Mouse (Mus musculus): ENCODE measurements around the gene Ryr2. TPM values are rescaled to one million over a fixed set of nuclear protein-coding genes. Genes with fewer than 3 reads are reported as not detected.

The Ryr2 gene
- polyA plus RNA-seq, 1 experiment from 2014 or later, result 0.15 TPM

DNA sequence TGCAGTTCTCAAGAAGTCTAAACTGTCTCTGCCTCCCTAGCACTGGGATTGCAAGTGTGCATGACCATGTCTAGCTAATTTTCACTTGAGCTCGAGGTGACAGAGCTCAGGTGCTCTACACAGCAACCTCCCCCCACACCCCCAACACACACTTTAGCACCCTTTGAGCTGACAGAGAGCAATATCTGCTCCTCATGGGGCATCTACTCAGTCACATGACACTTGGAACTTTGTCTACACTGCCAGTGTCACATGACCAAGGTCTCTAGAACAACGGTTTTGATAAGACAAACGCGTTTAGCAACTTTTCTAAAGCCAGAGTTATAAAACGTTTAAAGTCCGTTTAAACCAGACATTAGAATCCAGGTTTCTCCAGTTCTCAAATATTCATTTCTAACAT, 187.3 kb downstream of the Ryr2 start:
- 90% methylated on average over 6 of the region's 6 CpGs for WGBS

DNA sequence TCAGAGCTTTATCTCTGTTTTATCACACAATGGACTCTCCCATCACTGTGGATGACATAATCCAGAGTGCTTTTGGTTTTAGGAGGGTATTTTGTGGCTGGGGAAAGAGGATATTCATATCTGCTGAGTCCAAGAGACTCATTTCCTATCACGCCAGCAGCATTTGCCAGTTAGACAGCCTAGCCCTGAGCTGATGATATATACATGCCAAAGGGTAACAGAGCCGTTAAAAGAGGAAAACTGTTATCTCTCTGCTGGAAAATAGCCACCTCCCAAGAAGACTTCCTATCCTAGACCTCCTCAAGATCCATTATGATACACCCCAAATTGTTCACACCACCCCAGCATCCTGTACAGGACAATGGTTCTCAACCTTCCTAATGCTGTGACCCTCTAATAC, 191.1 kb downstream of the Ryr2 start:
- no peak for ATAC-seq (ENCODE audit: insufficient number of reproducible peaks, low FRiP score, low TSS enrichment, low read depth)
- no peaks in the 10 kb centered on the region for H3K36me3 ChIP-seq (ENCODE audit: control insufficient read depth, insufficient read depth, low read length)
- H3K4me1 ChIP-seq (ENCODE audit: control insufficient read depth, insufficient read depth, low read length), result no peaks in the 10 kb centered on the region
- H3K4me3 ChIP-seq (ENCODE audit: low read depth, low read length), result no peak overlapping the region
- no peaks in the 10 kb centered on the region for H3K27me3 ChIP-seq (ENCODE audit: control insufficient read depth, insufficient read depth, low read length)
- H3K9me3 ChIP-seq (ENCODE audit: control insufficient read depth, low read length), result no peaks in the 10 kb centered on the region
- no peak for DNase-seq (ENCODE audit: low spot score)
- no peak overlapping the region for H3K27ac ChIP-seq (replicated peaks; ENCODE audit: low read depth, low read length)
- 87% methylated on average over 2 of the region's 2 CpGs for WGBS
- no peak overlapping the region for H3K4me2 ChIP-seq (ENCODE audit: low read depth, severe bottlenecking)
- H3K9ac ChIP-seq (ENCODE audit: low read length), result no peak overlapping the region

More for the DNA sequence above, 187.3 kb downstream of the Ryr2 start:
- H3K4me3 ChIP-seq (ENCODE audit: low read depth, low read length), result no peak overlapping the region
- no peaks in the 10 kb centered on the region for H3K9me3 ChIP-seq (ENCODE audit: control insufficient read depth, low read length)
- H3K27me3 ChIP-seq (ENCODE audit: control insufficient read depth, insufficient read depth, low read length), result no peaks in the 10 kb centered on the region
- H3K4me1 ChIP-seq (ENCODE audit: control insufficient read depth, insufficient read depth, low read length), result no peaks in the 10 kb centered on the region
- ATAC-seq (ENCODE audit: insufficient number of reproducible peaks, low FRiP score, low TSS enrichment, low read depth), result no peak
- no peak for DNase-seq (ENCODE audit: low spot score)
- no peaks in the 10 kb centered on the region for H3K36me3 ChIP-seq (ENCODE audit: control insufficient read depth, insufficient read depth, low read length)
- H3K27ac ChIP-seq (replicated peaks; ENCODE audit: low read depth, low read length), result no peak overlapping the region
- H3K4me2 ChIP-seq (ENCODE audit: low read depth, severe bottlenecking), result no peak overlapping the region
- H3K9ac ChIP-seq (ENCODE audit: low read length), result no peak overlapping the region

DNA sequence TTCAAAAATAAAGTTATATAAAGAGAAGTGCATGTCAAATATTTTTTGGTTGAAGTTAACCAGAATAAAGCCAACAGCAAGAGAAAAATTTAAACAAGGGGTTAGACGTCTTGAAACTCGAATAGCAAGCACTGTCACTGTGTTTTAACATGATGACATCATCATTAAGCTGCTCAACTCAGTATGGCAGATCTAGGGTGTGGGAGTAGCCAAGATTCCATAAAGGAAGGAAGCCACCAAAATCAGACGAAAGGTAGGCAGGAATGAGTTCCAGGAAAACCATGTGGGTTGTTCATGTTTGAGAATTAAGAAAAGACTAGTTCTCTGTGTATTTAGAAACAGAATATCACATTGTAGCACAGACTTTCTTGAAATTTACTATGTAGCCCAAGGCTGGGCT, 192.1 kb downstream of the Ryr2 start:
- ATAC-seq (ENCODE audit: insufficient number of reproducible peaks, low FRiP score, low TSS enrichment, low read depth) (no peak), DNase-seq (ENCODE audit: low spot score) (no peak)
- no peaks in the 10 kb centered on the region for H3K27me3 ChIP-seq (ENCODE audit: control insufficient read depth, insufficient read depth, low read length)
- WGBS, result 79% methylated on average over 3 of the region's 3 CpGs
- H3K4me3 ChIP-seq (ENCODE audit: low read depth, low read length), result no peak overlapping the region
- no peaks in the 10 kb centered on the region for H3K4me1 ChIP-seq (ENCODE audit: control insufficient read depth, insufficient read depth, low read length)
- H3K9ac ChIP-seq (ENCODE audit: low read length), result no peak overlapping the region
- no peak overlapping the region for H3K4me2 ChIP-seq (ENCODE audit: low read depth, severe bottlenecking)
- H3K27ac ChIP-seq (replicated peaks; ENCODE audit: low read depth, low read length), result no peak overlapping the region
- H3K9me3 ChIP-seq (ENCODE audit: control insufficient read depth, low read length), result no peaks in the 10 kb centered on the region
- H3K36me3 ChIP-seq (ENCODE audit: control insufficient read depth, insufficient read depth, low read length), result no peaks in the 10 kb centered on the region

DNA sequence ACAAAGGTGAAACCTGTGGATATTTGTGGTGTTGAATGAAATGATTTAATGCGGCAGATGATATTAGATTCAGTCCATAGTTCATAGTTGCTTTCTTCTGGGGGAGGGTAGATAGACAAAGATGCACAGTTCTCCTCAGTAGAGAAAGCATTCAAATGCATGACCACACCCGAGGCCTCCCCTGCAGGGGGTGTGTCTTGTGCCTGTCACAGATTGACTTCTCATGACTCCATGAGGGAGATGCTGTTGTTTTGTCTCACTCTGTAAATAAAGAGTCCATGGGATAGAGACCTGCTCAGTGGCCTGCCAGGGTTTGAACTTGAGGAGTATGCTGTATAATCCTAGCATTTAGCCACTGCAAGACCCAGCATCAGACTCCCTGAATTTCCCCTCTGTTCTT, 194.5 kb downstream of the Ryr2 start:
- H3K9me3 ChIP-seq (ENCODE audit: control insufficient read depth, low read length), result no peaks in the 10 kb centered on the region
- H3K4me2 ChIP-seq (ENCODE audit: low read depth, severe bottlenecking), result no peak overlapping the region
- 82% methylated on average over 2 of the region's 2 CpGs for WGBS
- H3K36me3 ChIP-seq (ENCODE audit: control insufficient read depth, insufficient read depth, low read length), result no peaks in the 10 kb centered on the region
- no peak overlapping the region for H3K9ac ChIP-seq (ENCODE audit: low read length)
- no peak overlapping the region for H3K27ac ChIP-seq (replicated peaks; ENCODE audit: low read depth, low read length)
- no peaks in the 10 kb centered on the region for H3K4me1 ChIP-seq (ENCODE audit: control insufficient read depth, insufficient read depth, low read length)
- no peak for DNase-seq (ENCODE audit: low spot score)
- H3K27me3 ChIP-seq (ENCODE audit: control insufficient read depth, insufficient read depth, low read length), result no peaks in the 10 kb centered on the region
- no peak overlapping the region for H3K4me3 ChIP-seq (ENCODE audit: low read depth, low read length)
- no peak for ATAC-seq (ENCODE audit: insufficient number of reproducible peaks, low FRiP score, low TSS enrichment, low read depth)

DNA sequence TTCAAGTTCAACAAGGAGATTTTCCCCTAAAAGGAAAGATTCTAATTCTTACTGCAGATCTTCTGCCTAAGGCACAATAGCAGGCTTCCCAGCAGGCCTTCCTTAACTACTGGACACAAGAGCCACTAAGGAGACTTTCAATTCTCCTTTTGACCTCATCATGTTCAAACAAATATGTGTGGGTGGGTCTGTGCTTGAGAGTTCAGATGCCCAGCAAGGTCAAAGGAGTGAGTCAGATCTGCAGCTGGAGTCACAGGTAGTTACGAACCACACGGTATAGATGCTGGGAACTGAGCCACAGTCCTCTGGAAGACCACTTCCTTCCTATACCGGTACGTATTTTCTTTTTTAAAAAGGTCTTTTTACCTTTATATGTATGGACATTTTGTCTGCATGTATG, 198.6 kb downstream of the Ryr2 start:
- no peak overlapping the region for H3K9ac ChIP-seq (ENCODE audit: low read length)
- no peaks in the 10 kb centered on the region for H3K27me3 ChIP-seq (ENCODE audit: control insufficient read depth, insufficient read depth, low read length)
- no peak for ATAC-seq (ENCODE audit: insufficient number of reproducible peaks, low FRiP score, low TSS enrichment, low read depth)
- no peaks in the 10 kb centered on the region for H3K4me1 ChIP-seq (ENCODE audit: control insufficient read depth, insufficient read depth, low read length)
- 83% methylated on average over 4 of the region's 4 CpGs for WGBS
- no peak overlapping the region for H3K4me2 ChIP-seq (ENCODE audit: low read depth, severe bottlenecking)
- H3K36me3 ChIP-seq (ENCODE audit: control insufficient read depth, insufficient read depth, low read length), result no peaks in the 10 kb centered on the region
- DNase-seq (ENCODE audit: low spot score), result no peak
- H3K9me3 ChIP-seq (ENCODE audit: control insufficient read depth, low read length), result no peaks in the 10 kb centered on the region
- H3K27ac ChIP-seq (replicated peaks; ENCODE audit: low read depth, low read length), result no peak overlapping the region
- H3K4me3 ChIP-seq (ENCODE audit: low read depth, low read length), result no peak overlapping the region

DNA sequence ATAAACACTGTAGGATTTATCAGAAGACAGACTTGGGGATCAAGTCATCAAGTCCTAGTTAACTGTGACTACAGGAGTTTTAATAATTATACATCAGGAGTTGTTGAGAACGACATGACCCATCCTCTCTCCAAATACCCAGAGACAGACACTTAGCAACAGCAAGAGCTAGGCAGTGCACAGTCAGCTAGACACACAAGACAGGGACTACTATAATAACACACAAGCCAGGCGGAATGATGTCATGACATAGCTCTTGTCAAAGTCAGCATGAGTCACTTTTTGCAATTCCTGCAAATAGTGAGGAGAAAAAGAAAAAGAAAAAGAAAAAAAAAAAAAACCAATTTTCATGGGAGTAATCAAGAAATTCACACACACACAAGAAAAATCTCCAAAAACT, 201.6 kb downstream of the Ryr2 start:
- Histone ChIP-seq H3K9ac (ENCODE audit: low read length) (no peak overlapping the region), H3K4me1 (ENCODE audit: control insufficient read depth, insufficient read depth, low read length) (no peaks in the 10 kb centered on the region), H3K4me2 (ENCODE audit: low read depth, severe bottlenecking) (no peak overlapping the region), H3K27me3 (ENCODE audit: control insufficient read depth, insufficient read depth, low read length) (no peaks in the 10 kb centered on the region), H3K9me3 (ENCODE audit: control insufficient read depth, low read length) (no peaks in the 10 kb centered on the region; the same call in 1 of the 2 replicates), H3K27ac (replicated peaks; ENCODE audit: low read depth, low read length) (no peak overlapping the region), H3K36me3 (ENCODE audit: control insufficient read depth, insufficient read depth, low read length) (no peaks in the 10 kb centered on the region), H3K4me3 (ENCODE audit: low read depth, low read length) (no peak overlapping the region)
- 82% methylated on average over 2 of the region's 2 CpGs for WGBS
- no peak for DNase-seq (ENCODE audit: low spot score)
- ATAC-seq (ENCODE audit: insufficient number of reproducible peaks, low FRiP score, low TSS enrichment, low read depth), result no peak

DNA sequence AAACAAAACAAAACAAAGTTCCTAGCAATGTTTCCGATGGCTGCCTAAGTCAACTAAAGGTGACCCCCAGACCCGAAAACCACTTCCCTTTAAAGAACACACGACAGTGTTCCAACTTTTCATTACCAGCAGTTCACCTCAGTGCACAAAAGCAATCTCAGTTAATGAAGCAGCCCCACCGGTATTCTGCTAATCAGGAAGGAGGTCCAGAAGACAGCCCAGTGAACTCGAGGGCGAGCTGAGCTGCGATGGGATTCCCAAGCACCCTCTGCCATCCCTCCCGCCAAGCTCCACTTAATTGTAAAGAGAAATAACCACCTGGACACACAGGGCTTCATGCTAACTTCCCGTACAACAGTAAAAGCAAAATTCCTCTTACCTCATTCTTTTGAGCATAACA, 203.5 kb downstream of the Ryr2 start:
- Histone ChIP-seq H3K27ac (replicated peaks; ENCODE audit: low read depth, low read length) (no peak overlapping the region), H3K4me2 (ENCODE audit: low read depth, severe bottlenecking) (no peak overlapping the region), H3K4me3 (ENCODE audit: low read depth, low read length) (no peak overlapping the region), H3K36me3 (ENCODE audit: control insufficient read depth, insufficient read depth, low read length) (no peaks in the 10 kb centered on the region), H3K27me3 (ENCODE audit: control insufficient read depth, insufficient read depth, low read length) (no peaks in the 10 kb centered on the region), H3K9me3 (ENCODE audit: control insufficient read depth, low read length) (no peaks in the 10 kb centered on the region; the same call in 1 of the 2 replicates), H3K4me1 (ENCODE audit: control insufficient read depth, insufficient read depth, low read length) (no peaks in the 10 kb centered on the region), H3K9ac (ENCODE audit: low read length) (no peak overlapping the region)
- 68% methylated on average over 9 of the region's 9 CpGs for WGBS
- ATAC-seq (ENCODE audit: insufficient number of reproducible peaks, low FRiP score, low TSS enrichment, low read depth), result no peak
- DNase-seq (ENCODE audit: low spot score), result no peak

DNA sequence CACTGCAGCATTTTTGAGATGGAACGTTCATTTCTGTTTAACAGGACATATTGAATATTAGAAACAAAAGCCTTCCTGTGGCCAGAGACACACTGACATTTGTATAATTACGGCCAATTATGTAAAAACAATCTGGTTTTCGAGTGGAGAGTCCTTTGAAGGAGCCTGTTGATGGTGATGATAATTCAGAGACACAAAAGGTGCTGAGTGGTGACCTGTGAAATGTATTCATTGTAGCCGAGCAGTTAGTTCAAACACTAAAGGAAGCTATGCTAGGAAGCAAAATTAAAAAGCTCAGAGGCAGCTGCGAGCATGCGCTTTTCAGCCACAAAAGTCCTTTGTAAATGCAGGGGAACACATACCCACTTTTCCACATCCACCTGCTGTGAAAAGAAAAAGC, 203.9 kb downstream of the Ryr2 start:
- H3K4me2 ChIP-seq (ENCODE audit: low read depth, severe bottlenecking), result no peak overlapping the region
- H3K4me3 ChIP-seq (ENCODE audit: low read depth, low read length), result no peak overlapping the region

DNA sequence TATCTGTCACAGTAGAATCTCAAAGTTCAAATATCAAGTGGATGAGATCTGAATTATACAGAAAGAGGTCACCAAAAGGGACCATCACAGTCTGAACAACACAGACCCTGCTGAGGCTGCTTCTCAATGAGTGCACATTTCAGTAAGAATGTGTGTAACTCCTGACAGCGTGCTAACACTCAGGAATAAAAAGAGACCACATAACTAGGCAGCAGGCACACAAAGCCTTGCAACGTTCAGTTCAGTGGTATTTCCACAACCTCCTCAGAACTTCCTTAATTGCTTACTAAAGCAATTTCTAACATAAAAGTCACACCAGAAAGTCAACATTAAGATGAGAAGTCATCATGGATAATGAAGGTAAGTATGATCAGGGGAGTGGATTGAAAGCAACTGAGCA, 206.1 kb downstream of the Ryr2 start:
- Histone ChIP-seq H3K4me2 (ENCODE audit: low read depth, severe bottlenecking) (no peak overlapping the region), H3K4me3 (ENCODE audit: low read depth, low read length) (no peak overlapping the region), H3K9me3 (ENCODE audit: control insufficient read depth, low read length) (no peaks in the 10 kb centered on the region; the same call in 1 of the 2 replicates), H3K4me1 (ENCODE audit: control insufficient read depth, insufficient read depth, low read length) (no peaks in the 10 kb centered on the region), H3K9ac (ENCODE audit: low read length) (no peak overlapping the region), H3K27me3 (ENCODE audit: control insufficient read depth, insufficient read depth, low read length) (no peaks in the 10 kb centered on the region), H3K36me3 (ENCODE audit: control insufficient read depth, insufficient read depth, low read length) (no peaks in the 10 kb centered on the region), H3K27ac (replicated peaks; ENCODE audit: low read depth, low read length) (no peak overlapping the region)
- ATAC-seq (ENCODE audit: insufficient number of reproducible peaks, low FRiP score, low TSS enrichment, low read depth) (no peak), DNase-seq (ENCODE audit: low spot score) (no peak)
- WGBS, result 74% methylated on average over 2 of the region's 2 CpGs

More for the DNA sequence above, 203.9 kb downstream of the Ryr2 start:
- Histone ChIP-seq H3K36me3 (ENCODE audit: control insufficient read depth, insufficient read depth, low read length) (no peaks in the 10 kb centered on the region), H3K9ac (ENCODE audit: low read length) (no peak overlapping the region), H3K9me3 (ENCODE audit: control insufficient read depth, low read length) (no peaks in the 10 kb centered on the region; the same call in 1 of the 2 replicates), H3K4me1 (ENCODE audit: control insufficient read depth, insufficient read depth, low read length) (no peaks in the 10 kb centered on the region), H3K27me3 (ENCODE audit: control insufficient read depth, insufficient read depth, low read length) (no peaks in the 10 kb centered on the region), H3K27ac (replicated peaks; ENCODE audit: low read depth, low read length) (no peak overlapping the region)
- ATAC-seq (ENCODE audit: insufficient number of reproducible peaks, low FRiP score, low TSS enrichment, low read depth) (no peak), DNase-seq (ENCODE audit: low spot score) (no peak)
- 63% methylated on average over 6 of the region's 6 CpGs for WGBS
